Mouse (Mus musculus) thymus, postnatal 4 days (tissue): ENCODE data around the gene Olah.
"Not testable (repeated sequence)": the region's sequence is repeated elsewhere in the genome, so short reads cannot be mapped to it uniquely, and the experiment has no call there.

Experiments
- DNase-seq: peaks from one replicate; pipeline ENCODE4 v3.0.0; 2021

Gene Olah

DNA sequence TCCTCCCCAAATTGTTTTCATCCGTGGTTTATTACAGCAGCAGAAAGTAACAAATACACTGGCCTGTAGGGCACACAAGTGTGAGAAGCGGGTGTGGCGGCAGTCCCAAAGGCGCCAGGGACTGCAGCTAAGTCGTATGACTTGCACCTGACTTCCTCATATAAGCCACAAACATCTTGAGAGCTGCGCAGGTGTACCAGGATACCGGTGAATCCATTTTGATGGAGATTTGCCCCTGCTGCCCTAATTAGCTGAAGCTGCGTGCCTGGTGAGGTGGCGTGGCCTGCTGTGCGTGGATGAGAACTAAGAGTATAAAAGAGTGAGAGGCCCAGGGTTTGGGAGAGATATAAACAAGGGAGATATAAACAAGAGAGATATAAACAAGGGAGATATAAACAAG lies at the start of gene Olah:
Olah (minus strand) TSS at position 101 of the 400 bp plus-strand sequence.
- not testable (repeated sequence) for DNase-seq

- no peak for DNase-seq
Measured at GRCm38 (mm10) chr2:3445984-3446383, 49.0 kb upstream of the Olah start.

GRCm38 (mm10) chr2:3444206-3444605 lies 47.2 kb upstream of the Olah start:
- no peak for DNase-seq

DNA sequence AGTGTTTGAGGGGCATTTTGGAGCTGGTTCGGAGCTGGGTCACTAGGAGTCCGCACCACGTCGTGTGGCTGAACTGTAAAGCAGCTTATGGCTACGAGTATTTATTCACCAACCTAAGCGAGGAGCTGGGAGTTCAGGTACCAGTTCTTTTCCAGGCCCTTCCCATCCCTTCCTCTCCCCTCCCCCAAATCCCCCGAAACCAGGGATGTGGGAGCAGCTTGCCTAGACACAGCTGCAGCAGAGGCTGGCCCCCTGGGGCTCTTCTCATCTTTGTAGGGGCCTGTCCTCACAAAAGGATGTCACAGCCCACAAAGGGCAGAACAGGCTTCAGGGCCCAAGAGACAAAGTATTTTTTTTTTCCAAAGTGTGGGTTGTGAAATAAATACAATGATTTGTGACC lies 40.9 kb upstream of the Olah start:
- DNase-seq: no peak

- no peak for DNase-seq
Measured at GRCm38 (mm10) chr2:3435369-3436061, 38.5 kb upstream of the Olah start.

GRCm38 (mm10) chr2:3430956-3431355 lies 33.9 kb upstream of the Olah start:
- DNase-seq: peak; percentile 73

- no peak for DNase-seq
Measured at GRCm38 (mm10) chr2:3424579-3424910, 27.5 kb upstream of the Olah start.

- DNase-seq: peak; percentile 93
Measured at GRCm38 (mm10) chr2:3423841-3424578, 27.0 kb upstream of the Olah start, which contains the start of gene Dclre1c. Dclre1c (plus strand) TSS chr2:3424131.

DNA sequence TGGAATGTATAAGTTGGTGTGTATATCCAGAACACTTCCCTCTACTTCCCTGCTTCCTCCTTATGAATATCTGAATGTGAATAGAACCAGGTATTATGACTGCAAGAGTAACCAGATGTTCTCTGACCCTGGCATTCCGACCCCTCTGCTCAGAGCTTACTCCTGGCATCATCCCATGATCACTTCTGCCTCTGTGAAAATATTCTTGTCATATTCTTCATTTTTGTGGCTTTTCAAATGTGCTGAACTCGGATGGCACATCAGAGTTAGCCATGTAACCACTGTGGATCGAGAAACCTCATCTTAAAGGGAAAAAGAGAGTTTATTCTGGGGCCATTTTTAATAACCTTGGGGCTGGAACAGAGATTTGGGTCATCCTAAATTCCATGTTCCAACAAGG lies 25.5 kb upstream of the Olah start, which contains the start of gene Meig1:
Meig1 (minus strand) TSS at position 101 of the 400 bp plus-strand sequence.
- DNase-seq: no peak

DNA sequence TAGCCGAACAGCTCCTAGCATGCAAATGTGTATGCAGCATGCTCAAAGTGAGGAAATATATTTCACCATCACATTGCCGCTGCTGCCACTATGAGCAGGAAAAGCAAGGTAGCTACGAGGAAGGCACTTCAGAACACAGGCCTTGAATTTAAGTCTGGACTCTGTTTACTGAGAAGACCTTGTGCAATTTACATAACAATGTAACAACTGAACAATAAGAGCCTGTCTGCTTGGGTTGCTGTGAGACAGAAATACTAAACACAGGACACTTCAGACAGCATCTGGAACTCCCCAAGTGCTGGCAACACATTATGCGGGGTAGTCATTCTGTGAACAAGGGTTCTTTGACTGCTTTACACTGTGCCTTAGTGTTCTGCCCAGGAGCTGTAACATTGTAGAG lies 23.1 kb upstream of the Olah start:
- no peak for DNase-seq

DNA sequence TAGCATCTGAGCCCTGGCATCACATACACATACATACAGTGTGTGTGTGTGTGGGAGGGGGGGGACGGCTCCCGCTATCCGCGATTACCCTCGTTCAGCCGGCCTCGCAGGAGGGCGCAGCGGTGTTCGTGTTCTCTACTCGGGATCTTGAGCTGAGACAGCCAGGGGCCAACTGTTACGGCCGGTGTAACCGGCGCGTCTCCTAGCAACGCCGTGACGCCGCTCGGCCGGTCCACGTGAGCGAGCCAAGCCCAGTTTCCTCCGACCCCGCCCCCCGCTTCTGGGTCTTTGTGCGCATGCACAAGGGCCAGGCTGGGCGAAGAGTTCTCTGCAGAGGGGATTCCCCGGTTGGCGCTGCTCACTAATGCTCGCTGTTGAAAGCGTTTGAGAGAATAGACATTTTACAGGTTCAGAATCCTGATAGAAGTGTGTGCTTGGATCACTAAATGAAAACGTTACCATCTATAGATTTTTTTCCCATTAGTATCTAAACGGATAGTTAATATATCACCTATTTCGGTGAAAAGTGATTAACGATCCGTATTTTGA lies 21.9 kb upstream of the Olah start:
- peak; percentile 90 for DNase-seq

DNA sequence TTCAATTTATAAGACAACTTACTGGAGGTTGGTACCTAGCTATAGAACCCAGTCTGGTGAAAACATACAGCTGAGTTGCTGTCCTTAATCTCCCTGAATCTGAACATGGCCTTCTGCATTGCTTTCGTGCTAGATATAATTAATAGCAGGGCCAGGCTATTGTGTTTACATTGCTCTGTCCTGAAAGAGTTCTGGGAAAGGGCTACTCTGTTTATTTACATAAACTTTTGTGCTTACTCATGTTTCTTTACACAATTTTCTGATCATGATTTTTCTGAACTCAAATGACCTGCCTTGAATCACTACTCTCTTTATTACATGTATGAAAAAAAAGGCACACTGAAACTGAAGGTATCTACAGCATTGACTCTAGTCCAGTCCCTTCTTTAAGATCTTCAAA lies 18.7 kb upstream of the Olah start:
- DNase-seq: no peak

- DNase-seq: peak; percentile 86
Measured at GRCm38 (mm10) chr2:3414241-3414640, 17.2 kb upstream of the Olah start.

GRCm38 (mm10) chr2:3407756-3408155 lies 10.7 kb upstream of the Olah start:
- DNase-seq: no peak

DNA sequence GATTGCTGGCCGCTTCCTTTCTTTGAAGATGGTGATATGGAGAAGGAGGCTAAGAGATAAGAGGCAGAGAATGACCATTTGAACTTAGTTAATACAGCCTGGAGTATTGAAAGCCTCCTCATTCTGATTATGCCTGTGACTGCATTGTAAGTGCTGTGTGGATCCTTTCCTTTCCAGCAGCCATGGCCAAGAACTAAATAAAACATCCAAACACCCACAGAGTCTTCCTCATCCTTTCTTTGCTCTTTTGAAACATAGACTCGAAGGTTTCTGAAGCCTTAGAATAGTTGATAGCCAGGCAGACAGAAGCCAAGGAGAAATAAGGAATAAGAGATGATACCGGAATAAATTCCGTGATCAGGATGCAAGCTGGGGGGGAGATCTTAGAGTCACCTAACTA lies 9.0 kb upstream of the Olah start:
- DNase-seq: no peak

GRCm38 (mm10) chr2:3391945-3392344 lies 5.1 kb downstream of the Olah start:
- no peak for DNase-seq

DNA sequence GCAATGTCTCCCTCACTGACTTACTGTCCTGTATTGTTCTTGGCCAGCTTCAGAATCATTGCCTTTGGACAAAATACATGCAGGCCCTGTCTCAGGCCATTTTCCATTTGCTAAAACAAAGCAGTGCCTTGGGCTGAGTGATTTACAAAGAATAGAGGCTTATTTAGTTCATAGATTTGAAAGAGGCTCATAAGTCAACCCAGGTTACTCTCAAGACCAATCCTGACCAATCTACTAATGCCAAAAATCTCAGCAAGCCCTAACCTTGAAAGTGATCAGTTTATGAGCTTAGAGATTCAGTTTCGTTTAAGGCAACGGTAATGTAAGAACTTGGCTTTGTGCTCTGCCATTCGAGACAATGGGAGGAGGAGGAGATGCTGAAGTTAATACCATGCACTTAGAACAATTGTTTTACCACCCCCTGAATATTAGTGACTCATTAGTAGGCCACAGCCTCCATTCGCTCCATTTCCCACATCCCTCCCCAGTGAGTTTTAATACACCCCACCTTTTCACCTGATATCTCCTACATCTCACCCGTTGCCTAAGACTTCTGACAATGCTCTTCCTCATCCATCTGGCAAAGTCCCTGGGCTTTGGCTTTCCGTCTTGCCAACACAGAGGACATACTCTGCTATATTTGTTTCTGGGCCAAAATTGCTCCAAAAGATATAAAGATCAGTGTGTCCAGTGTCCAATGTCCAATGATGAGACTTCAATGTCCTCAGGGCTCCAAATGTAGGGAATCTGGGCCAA lies 9.7 kb downstream of the Olah start:
- DNase-seq: no peak

- DNase-seq: no peak
Measured at GRCm38 (mm10) chr2:3365127-3365526, 31.9 kb downstream of the Olah start.

DNA sequence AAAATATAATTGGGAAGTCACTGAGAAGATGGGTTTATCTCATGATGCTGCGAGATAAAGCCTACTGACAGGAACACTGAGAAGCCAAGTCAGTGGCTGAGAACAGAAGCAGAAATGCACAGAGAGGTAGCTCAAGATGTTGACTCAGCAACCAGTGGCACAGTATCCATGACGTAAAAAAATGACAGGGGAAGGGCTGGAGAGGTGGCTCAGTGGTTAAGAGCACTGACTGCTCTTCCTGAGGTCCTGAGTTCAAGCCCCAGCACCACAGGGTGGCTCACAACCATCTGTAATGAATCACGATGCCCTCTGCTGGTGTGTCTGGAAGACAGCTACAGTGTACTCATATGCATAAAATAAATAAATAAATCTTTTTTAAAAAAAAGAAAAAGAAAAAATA lies 35.9 kb downstream of the Olah start:
- no peak for DNase-seq

DNA sequence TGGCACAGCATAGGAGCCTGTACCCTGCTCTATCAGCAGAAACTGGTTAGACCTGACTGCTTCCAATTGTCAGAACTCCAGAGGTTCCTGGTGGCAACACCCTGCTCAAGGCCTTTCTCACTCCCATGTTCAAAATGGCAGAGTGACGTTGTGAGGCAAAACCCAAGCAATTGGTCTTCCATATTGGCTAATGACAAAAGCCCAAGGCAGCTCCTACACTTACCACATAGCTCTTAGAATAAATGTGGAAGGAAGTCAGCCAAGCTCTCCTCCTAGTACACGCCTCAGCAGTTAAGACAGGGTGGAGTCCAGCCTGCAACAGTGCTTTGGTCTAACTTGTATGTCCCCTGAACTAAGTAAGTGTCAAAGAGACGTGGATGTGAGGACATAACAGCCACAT lies 39.1 kb downstream of the Olah start:
- DNase-seq: no peak

DNA sequence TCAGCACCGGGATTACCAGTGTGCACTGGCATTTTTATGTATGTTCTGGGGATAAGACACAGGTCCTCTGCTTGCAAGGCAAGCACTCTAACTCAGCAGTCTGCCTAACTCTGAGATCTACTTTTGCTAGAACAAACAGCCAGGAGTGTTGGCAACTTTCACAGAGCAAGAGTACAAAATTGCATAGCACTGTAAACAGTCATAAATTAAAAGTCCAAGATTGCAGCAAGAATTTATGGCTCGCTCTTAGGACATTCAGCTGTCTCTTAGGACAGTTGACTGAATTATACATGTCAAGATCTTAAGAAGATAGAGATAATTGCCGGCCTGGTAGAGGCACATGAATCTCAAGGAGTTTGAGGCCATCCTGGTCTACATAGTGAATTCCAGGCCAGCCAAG lies 40.7 kb downstream of the Olah start:
- DNase-seq: no peak

GRCm38 (mm10) chr2:3355793-3356192 lies 41.2 kb downstream of the Olah start:
- DNase-seq: no peak

DNA sequence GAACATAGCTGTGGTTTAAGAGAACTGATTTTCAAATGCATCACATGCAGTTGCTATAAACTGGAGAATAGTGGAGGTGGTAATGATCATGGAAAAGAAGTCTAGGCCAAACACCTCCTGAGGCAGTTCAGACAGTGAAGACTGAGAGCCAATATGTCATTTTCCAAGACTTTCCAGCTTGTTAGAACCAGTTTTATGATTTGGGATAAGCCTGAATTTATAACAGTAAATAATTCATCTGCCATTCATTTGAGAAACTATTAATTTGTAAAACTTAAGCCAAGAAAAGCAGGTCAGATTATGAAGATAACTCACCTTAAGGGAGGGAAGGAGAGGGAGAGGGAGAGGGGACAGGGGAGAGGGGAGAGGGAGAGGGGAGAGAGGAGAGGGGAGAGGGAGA lies 43.9 kb downstream of the Olah start:
- DNase-seq: no peak

DNA sequence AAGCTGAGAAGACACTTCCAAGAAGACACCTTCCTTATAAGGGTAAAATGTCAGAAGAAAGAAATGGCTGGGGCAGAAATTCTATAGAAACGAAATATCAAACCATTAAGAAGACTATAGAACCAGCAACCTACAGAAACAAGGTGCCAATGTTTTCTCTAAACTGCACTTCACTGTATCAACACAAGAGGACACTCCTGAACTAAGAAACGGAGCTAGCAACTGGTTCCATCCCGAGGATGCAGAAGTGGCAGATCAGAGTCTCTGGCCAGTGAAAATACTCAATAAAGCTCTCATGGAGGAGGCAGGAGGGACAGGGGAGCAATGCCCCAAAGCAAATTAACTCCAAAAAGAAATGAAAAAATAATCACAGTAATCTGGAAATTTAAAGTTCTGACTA lies 48.1 kb downstream of the Olah start:
- DNase-seq: no peak
